Mouse (Mus musculus) heart, embryonic 15.5 days (tissue): ENCODE results near the gene Pes1. TPM values are rescaled to one million over a fixed set of nuclear protein-coding genes. Genes with fewer than 3 reads are reported as not detected.
A peak's percentile ranks its signal among the peaks of the same experiment; 100 is the strongest.

ENCODE experiments used
- ATAC-seq: fragments of 200-750 bp; cut with Nextera tagmentation; replicated peaks from 2 replicates; pipeline ENCODE4 v1.8.0; 2017; ENCODE audit warnings: low read depth, moderate TSS enrichment; ENCODE audit not compliant: insufficient number of reproducible peaks, insufficient read depth, low FRiP score
- H3K27ac ChIP-seq: fragments of 300-500 bp; sonication (generic); 2 replicates; pipeline ENCODE4 v1.5.1; 2015; ENCODE audit warnings: mild to moderate bottlenecking, inconsistent platforms
- H3K27me3 ChIP-seq: fragments of 300-500 bp; sonication (generic); 2 replicates; pipeline ENCODE4 v1.6.1; 2015; ENCODE audit warnings: inconsistent platforms
- H3K36me3 ChIP-seq: fragments of 300-500 bp; sonication (generic); 2 replicates; pipeline ENCODE4 v1.6.1; 2015; ENCODE audit warnings: mild to moderate bottlenecking, inconsistent platforms
- H3K4me1 ChIP-seq: fragments of 300-500 bp; sonication (generic); replicated peaks from 2 replicates; pipeline ENCODE4 v1.6.1; 2015; ENCODE audit warnings: inconsistent platforms
- H3K4me2 ChIP-seq: fragments of 300-500 bp; sonication (generic); 2 replicates; pipeline ENCODE4 v1.6.1; 2015; ENCODE audit warnings: inconsistent platforms, mild to moderate bottlenecking, moderate library complexity
- H3K4me3 ChIP-seq: fragments of 300-500 bp; sonication (generic); 2 replicates; pipeline ENCODE4 v1.5.1; 2015; ENCODE audit warnings: mild to moderate bottlenecking, inconsistent platforms
- H3K9ac ChIP-seq: fragments of 300-500 bp; sonication (generic); 2 replicates; pipeline ENCODE4 v1.6.1; 2015; ENCODE audit warnings: mild to moderate bottlenecking, inconsistent platforms
- H3K9me3 ChIP-seq: fragments of 300-500 bp; sonication (generic); replicated peaks from 2 replicates; pipeline ENCODE4 v1.6.1; 2016; ENCODE audit warnings: inconsistent platforms
- WGBS: fragments of 180-500 bp; shearing (Covaris S2); methylation state at CpG from one replicate; pipeline ENCODE4 v1.1.7; 2015; ENCODE audit warnings: mixed read lengths; 5-methylcytosine and 5-hydroxymethylcytosine counted together
- polyA plus RNA-seq: library from polyadenylated mRNA; unstranded; fragments of >200 nt; fragmentation: Nextera tagmentation; extraction: Ambion mirVana; gene quantifications from 2 replicates; pipeline ENCODE4 v1.2.1, GENCODE M21; 2015

The Pes1 gene
- polyA plus RNA-seq, 1 experiment from 2014 or later = 43.5 TPM

- H3K4me3 ChIP-seq = peak overlapping the region; percentile 45
- peaks cover 7% of the 10 kb centered on the region for H3K36me3 ChIP-seq
- H3K9me3 ChIP-seq = no peaks in the 10 kb centered on the region
- no peak overlapping the region for H3K27ac ChIP-seq
- ATAC-seq = no peak
- H3K27me3 ChIP-seq = peaks cover 24% of the 10 kb centered on the region
- peak overlapping the region; percentile 38; the same call in 1 of the 2 replicates for H3K9ac ChIP-seq
- peak overlapping the region; percentile 75 for H3K4me2 ChIP-seq
- H3K4me1 ChIP-seq = peaks cover 12% of the 10 kb centered on the region
- 12% methylated on average over 15 of the region's 15 CpGs for WGBS
Observed at GRCm38 (mm10) chr11:3983863-3984745, 20.3 kb downstream of the Pes1 start.

DNA sequence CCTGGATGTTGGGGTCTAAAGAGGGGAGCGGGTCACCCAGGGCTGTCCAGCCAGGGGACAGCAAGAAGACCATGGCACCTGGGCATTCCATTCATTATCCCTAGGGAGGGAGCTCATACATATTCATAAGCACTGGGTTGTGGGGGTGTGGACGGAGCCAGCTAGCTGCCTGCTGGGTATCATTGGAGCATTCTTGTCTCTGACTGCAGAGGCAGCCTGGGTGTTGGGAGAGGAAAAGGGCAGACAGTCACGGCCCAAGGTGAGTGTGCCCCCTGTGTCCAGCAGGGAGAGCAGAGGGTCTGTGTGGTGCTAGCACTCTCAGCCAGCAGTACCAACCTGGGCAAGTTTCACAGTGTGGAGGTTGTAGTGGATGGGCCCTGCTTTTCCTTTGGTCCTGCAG lies 26.0 kb downstream of the Pes1 start:
- Histone ChIP-seq H3K36me3 (no peaks in the 10 kb centered on the region), H3K27ac (no peak overlapping the region), H3K9me3 (no peaks in the 10 kb centered on the region), H3K4me3 (no peak overlapping the region), H3K27me3 (peaks cover 5% of the 10 kb centered on the region), H3K4me1 (no peaks in the 10 kb centered on the region), H3K4me2 (no peak overlapping the region), H3K9ac (no peak overlapping the region)
- WGBS = 60% methylated on average over 3 of the region's 3 CpGs
- no peak for ATAC-seq

GRCm38 (mm10) chr11:3993132-3993531 lies 29.4 kb downstream of the Pes1 start:
- Histone ChIP-seq H3K9ac (no peak overlapping the region), H3K36me3 (no peaks in the 10 kb centered on the region), H3K4me1 (peaks cover 5% of the 10 kb centered on the region), H3K9me3 (no peaks in the 10 kb centered on the region), H3K4me3 (no peak overlapping the region), H3K4me2 (no peak overlapping the region), H3K27me3 (peaks cover 18% of the 10 kb centered on the region), H3K27ac (no peak overlapping the region)
- 73% methylated on average over 6 of the region's 6 CpGs for WGBS
- no peak for ATAC-seq

DNA sequence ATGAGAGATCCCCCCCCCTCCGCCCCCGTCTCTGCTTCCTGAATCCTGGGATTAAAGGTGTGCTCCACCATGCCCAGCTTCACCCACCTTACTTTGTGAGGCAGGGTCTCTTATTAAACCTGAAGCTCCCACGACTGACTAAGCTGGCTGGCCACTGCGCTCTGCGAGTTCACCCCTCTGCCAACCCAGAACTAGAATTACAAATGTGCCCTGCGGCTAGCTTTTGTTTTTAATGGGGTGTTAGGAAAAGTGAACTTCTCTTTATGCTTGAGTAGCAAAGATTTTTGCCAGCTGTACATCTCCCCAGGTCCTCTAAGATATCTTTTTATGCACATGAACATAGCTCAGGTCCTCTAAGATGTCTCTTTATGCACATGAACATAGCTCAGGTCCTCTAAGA lies 30.1 kb downstream of the Pes1 start:
- H3K36me3 ChIP-seq = no peaks in the 10 kb centered on the region
- 76% methylated on average over 6 of the region's 6 CpGs for WGBS
- no peak overlapping the region for H3K4me3 ChIP-seq
- H3K27ac ChIP-seq = no peak overlapping the region
- no peaks in the 10 kb centered on the region for H3K9me3 ChIP-seq
- no peak overlapping the region for H3K4me2 ChIP-seq
- ATAC-seq = no peak
- peaks cover 26% of the 10 kb centered on the region for H3K27me3 ChIP-seq
- H3K4me1 ChIP-seq = peaks cover 11% of the 10 kb centered on the region
- no peak overlapping the region for H3K9ac ChIP-seq

- Histone ChIP-seq H3K4me1 (peaks cover 11% of the 10 kb centered on the region), H3K4me3 (no peak overlapping the region), H3K4me2 (no peak overlapping the region), H3K9me3 (no peaks in the 10 kb centered on the region), H3K27ac (no peak overlapping the region), H3K9ac (no peak overlapping the region), H3K27me3 (peaks cover 42% of the 10 kb centered on the region), H3K36me3 (no peaks in the 10 kb centered on the region)
- WGBS = 71% methylated on average over 5 of the region's 5 CpGs
- ATAC-seq = no peak
Observed at GRCm38 (mm10) chr11:3995511-3995910, 31.7 kb downstream of the Pes1 start.

DNA sequence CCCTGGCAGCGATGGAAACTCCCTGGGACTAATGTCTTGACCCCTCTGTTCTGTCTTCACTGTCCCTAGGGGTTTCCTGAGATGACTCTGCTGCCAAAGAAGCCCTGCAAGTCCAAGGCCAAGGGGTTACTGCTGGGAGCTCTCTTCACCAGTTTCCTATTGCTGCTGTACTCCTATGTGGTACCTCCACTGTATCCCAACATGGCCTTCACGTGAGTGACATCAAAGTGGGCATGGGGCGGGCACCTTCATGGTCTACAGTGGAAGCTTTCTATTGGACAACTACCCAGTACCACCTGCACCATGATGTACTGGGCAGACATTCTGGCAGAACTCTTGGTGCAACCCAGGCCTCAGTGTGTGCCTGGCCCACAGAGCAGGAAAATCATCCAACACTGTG lies 33.1 kb downstream of the Pes1 start:
- peaks cover 50% of the 10 kb centered on the region for H3K27me3 ChIP-seq
- H3K4me1 ChIP-seq = peaks cover 11% of the 10 kb centered on the region
- WGBS = 80% methylated on average over 3 of the region's 3 CpGs
- no peak overlapping the region for H3K4me3 ChIP-seq
- no peak overlapping the region for H3K4me2 ChIP-seq
- no peak overlapping the region for H3K27ac ChIP-seq
- H3K9me3 ChIP-seq = no peaks in the 10 kb centered on the region
- ATAC-seq = no peak
- H3K36me3 ChIP-seq = no peaks in the 10 kb centered on the region
- no peak overlapping the region for H3K9ac ChIP-seq

- H3K4me3 ChIP-seq = peak overlapping the region; percentile 36
- no peak overlapping the region for H3K27ac ChIP-seq
- H3K36me3 ChIP-seq = no peaks in the 10 kb centered on the region
- H3K9ac ChIP-seq = peak overlapping the region; percentile 2; the same call in 1 of the 2 replicates
- no peak for ATAC-seq
- WGBS = 4% methylated on average over 66 of the region's 66 CpGs
- H3K9me3 ChIP-seq = no peaks in the 10 kb centered on the region
- peaks cover 11% of the 10 kb centered on the region for H3K4me1 ChIP-seq
- H3K4me2 ChIP-seq = peak overlapping the region; percentile 62
- H3K27me3 ChIP-seq = peaks cover 50% of the 10 kb centered on the region
Observed at GRCm38 (mm10) chr11:3997978-3998720, 34.4 kb downstream of the Pes1 start.

DNA sequence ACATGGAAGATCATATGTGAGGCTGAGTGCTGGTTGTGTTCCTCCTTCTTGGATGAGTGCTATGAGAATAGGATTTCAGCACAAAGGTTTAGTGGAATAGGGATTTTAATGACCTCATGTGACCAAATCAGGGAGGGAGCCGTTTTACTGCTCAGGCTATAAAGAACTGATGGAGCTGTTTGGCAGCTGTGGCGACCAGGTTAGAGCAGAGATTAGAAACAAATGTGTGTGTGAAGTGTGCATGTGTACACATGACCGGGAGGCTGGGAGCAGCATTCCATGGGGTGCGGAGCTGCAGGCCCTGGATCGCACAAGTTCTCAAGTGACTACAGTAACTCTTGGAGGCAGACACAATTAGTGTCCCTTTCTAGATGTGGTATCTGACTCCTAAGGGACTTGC lies 35.8 kb downstream of the Pes1 start:
- no peaks in the 10 kb centered on the region for H3K9me3 ChIP-seq
- H3K4me2 ChIP-seq = no peak overlapping the region
- 64% methylated on average over 5 of the region's 5 CpGs for WGBS
- peaks cover 50% of the 10 kb centered on the region for H3K27me3 ChIP-seq
- no peak for ATAC-seq
- peaks cover 11% of the 10 kb centered on the region for H3K4me1 ChIP-seq
- no peaks in the 10 kb centered on the region for H3K36me3 ChIP-seq
- H3K9ac ChIP-seq = no peak overlapping the region
- no peak overlapping the region for H3K27ac ChIP-seq
- H3K4me3 ChIP-seq = no peak overlapping the region

DNA sequence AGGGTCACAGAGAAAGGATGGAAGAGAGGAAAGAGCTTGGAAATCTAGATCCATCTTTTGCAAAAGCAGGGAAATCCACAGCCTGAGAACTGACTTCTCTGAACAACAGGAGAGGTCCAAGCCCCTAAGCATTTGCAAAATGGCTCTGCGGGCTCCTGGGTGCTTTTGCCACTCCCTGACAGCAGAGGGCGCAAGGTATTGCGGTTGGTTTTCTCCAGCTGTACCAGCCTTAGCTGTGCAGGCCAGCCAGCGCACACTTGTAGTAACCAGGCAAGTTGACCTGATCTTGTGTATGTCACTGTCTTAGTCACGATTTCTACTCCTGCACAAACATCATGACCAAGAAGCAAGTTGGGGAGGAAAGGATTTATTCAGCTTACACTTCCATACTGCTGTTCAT lies 37.8 kb downstream of the Pes1 start:
- peaks cover 11% of the 10 kb centered on the region for H3K4me1 ChIP-seq
- H3K27me3 ChIP-seq = peaks cover 47% of the 10 kb centered on the region
- ATAC-seq = no peak
- H3K9me3 ChIP-seq = no peaks in the 10 kb centered on the region
- H3K4me2 ChIP-seq = no peak overlapping the region
- H3K36me3 ChIP-seq = no peaks in the 10 kb centered on the region
- no peak overlapping the region for H3K9ac ChIP-seq
- H3K4me3 ChIP-seq = no peak overlapping the region
- 8% methylated on average over 5 of the region's 5 CpGs for WGBS
- H3K27ac ChIP-seq = no peak overlapping the region

- H3K9me3 ChIP-seq = no peaks in the 10 kb centered on the region
- no peak overlapping the region for H3K27ac ChIP-seq
- H3K4me2 ChIP-seq = no peak overlapping the region
- no peak overlapping the region for H3K9ac ChIP-seq
- H3K4me3 ChIP-seq = no peak overlapping the region
- H3K4me1 ChIP-seq = no peaks in the 10 kb centered on the region
- no peak for ATAC-seq
- peaks cover 10% of the 10 kb centered on the region for H3K27me3 ChIP-seq
- 49% methylated on average over 5 of the region's 5 CpGs for WGBS
- H3K36me3 ChIP-seq = no peaks in the 10 kb centered on the region
Observed at GRCm38 (mm10) chr11:4005220-4005805, 41.5 kb downstream of the Pes1 start.

DNA sequence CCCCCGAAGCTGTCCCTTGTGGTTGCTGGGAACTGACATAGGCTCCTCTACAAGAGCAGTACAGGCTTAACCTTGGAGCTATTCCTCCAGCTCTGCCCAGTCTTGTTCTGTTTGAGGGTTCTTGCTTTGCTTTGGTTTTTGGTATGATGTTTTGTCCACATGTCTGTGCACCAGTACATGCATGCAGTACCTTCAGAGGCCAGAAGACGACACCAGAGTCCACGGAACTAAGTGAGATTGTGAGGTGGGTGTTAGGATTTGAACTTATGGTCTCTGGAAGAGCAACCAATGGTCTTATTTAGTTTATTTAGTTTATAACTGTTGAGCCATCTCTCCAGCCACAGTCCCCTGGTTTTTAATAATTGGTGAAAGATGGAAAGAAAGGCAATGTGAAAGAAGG lies 42.7 kb downstream of the Pes1 start:
- Histone ChIP-seq H3K4me3 (no peak overlapping the region), H3K9ac (no peak overlapping the region), H3K27me3 (0 out of 2 replicates have a peak, but pooled peaks cover under 1% of the 10 kb centered on the region), H3K4me1 (no peaks in the 10 kb centered on the region), H3K27ac (no peak overlapping the region), H3K9me3 (no peaks in the 10 kb centered on the region), H3K36me3 (no peaks in the 10 kb centered on the region), H3K4me2 (no peak overlapping the region)
- 79% methylated on average over 3 of the region's 3 CpGs for WGBS
- no peak for ATAC-seq
